Mouse (Mus musculus) CH12.LX (cell line): ENCODE results near the gene Nr2c2ap. TPM values are rescaled to one million over a fixed set of nuclear protein-coding genes. Genes with fewer than 3 reads are reported as not detected.

Experiments
- DNase-seq: peaks from one replicate; pipeline ENCODE4 v3.0.0-alpha.2; 2013; ENCODE audit errors: extremely low read depth
- H3K27ac ChIP-seq: 2 replicates; pipeline ENCODE4 v1.5.1; 2012; ENCODE audit warnings: low read depth, mild to moderate bottlenecking, control low read depth, moderate library complexity; ENCODE audit not compliant: insufficient read depth
- H3K27me3 ChIP-seq: replicated peaks from 2 replicates; pipeline ENCODE3; 2012; ENCODE audit warnings: inconsistent platforms
- H3K36me3 ChIP-seq, 2 experiments: replicated peaks in 1 of 2; 2 replicates each; pipeline versions ENCODE3 to v1.6.1; 2012; ENCODE audit warnings: inconsistent platforms in 1 of 2, low read length in 1 of 2, mild to moderate bottlenecking in 1 of 2, mixed read lengths in 1 of 2, moderate library complexity in 1 of 2; ENCODE audit not compliant: control insufficient read depth in 1 of 2, insufficient read depth in 1 of 2
- H3K4me1 ChIP-seq, 2 experiments: 2 replicates each; pipeline ENCODE4 v1.6.1; 2012; ENCODE audit warnings: inconsistent platforms in 1 of 2, moderate library complexity in 1 of 2; ENCODE audit not compliant: insufficient read depth in 2 of 2, control insufficient read depth in 1 of 2
- H3K4me2 ChIP-seq: 2 replicates; pipeline ENCODE4 v1.6.1; 2012; ENCODE audit warnings: low read depth, mild to moderate bottlenecking, control low read depth; ENCODE audit not compliant: poor library complexity, insufficient read depth, severe bottlenecking
- H3K4me3 ChIP-seq, 3 experiments: fragments of 150-350 bp in 1 of 3; sonication (generic) in 1 of 3; replicated peaks in 1 of 3; 2 replicates each; pipeline versions ENCODE3 to v1.5.1; 2011 to 2012; ENCODE audit warnings: low read depth in 2 of 3, low read length in 2 of 3, mild to moderate bottlenecking in 2 of 3, moderate library complexity in 2 of 3, control low read depth in 1 of 3, improper control_type of control experiment in 1 of 3, inconsistent platforms in 1 of 3, mixed read lengths in 1 of 3; ENCODE audit not compliant: poor library complexity in 1 of 3
- H3K79me2 ChIP-seq: replicated peaks from 2 replicates; pipeline ENCODE4 v1.6.1; 2012; ENCODE audit warnings: mild to moderate bottlenecking, moderate library complexity; ENCODE audit not compliant: control insufficient read depth, poor library complexity, insufficient read depth, severe bottlenecking; ENCODE audit errors: extremely low read depth
- H3K9ac ChIP-seq: 2 replicates; pipeline ENCODE4 v1.6.1; 2012; ENCODE audit warnings: low read depth, mild to moderate bottlenecking, control low read depth, moderate library complexity; ENCODE audit not compliant: insufficient read depth
- H3K9me3 ChIP-seq: replicated peaks from 2 replicates; pipeline ENCODE3; 2012; ENCODE audit warnings: low read length, inconsistent platforms, mixed read lengths
- BHLHE40 ChIP-seq: IDR thresholded peaks from 2 replicates; pipeline ENCODE4 v1.6.1; 2011; ENCODE audit warnings: mild to moderate bottlenecking, low read depth, low read length, improper control_type of control experiment
- CHD1 ChIP-seq: IDR thresholded peaks from 2 replicates; pipeline ENCODE4 v1.6.1; 2012; ENCODE audit warnings: low read depth, low read length, improper control_type of control experiment, inconsistent platforms
- CHD2 ChIP-seq: IDR thresholded peaks from 2 replicates; pipeline ENCODE4 v1.6.1; 2011; ENCODE audit warnings: low read length, improper control_type of control experiment
- CTCF ChIP-seq, 2 experiments: IDR thresholded peaks in 1 of 2; conservative IDR thresholded peaks in 1 of 2; 2 replicates each; pipeline ENCODE4 v1.5.1; 2011 to 2012; ENCODE audit warnings: low read depth in 2 of 2, low read length in 2 of 2, improper control_type of control experiment in 1 of 2, inconsistent platforms in 1 of 2, mild to moderate bottlenecking in 1 of 2, moderate library complexity in 1 of 2
- ELF1 ChIP-seq: IDR thresholded peaks from 2 replicates; pipeline ENCODE4 v1.6.1; 2014; ENCODE audit warnings: low read depth, mild to moderate bottlenecking, inconsistent platforms, low read length, improper control_type of control experiment
- EP300 ChIP-seq: IDR thresholded peaks from 2 replicates; pipeline ENCODE4 v1.6.1; 2011; ENCODE audit warnings: low read length, improper control_type of control experiment
- ETS1 ChIP-seq: conservative IDR thresholded peaks from 2 replicates; pipeline ENCODE4 v1.6.1; 2012; ENCODE audit warnings: low read depth, mild to moderate bottlenecking, inconsistent platforms, low read length, improper control_type of control experiment, moderate library complexity
- GABPA ChIP-seq: IDR thresholded peaks from 2 replicates; pipeline ENCODE4 v1.6.1; 2012; ENCODE audit warnings: low read depth, low read length, improper control_type of control experiment, inconsistent platforms; ENCODE audit not compliant: insufficient replicate concordance
- HCFC1 ChIP-seq: IDR thresholded peaks from 2 replicates; pipeline ENCODE4 v1.6.1; 2012; ENCODE audit warnings: low read depth, mild to moderate bottlenecking, inconsistent platforms, low read length, improper control_type of control experiment
- IRF4 ChIP-seq: IDR thresholded peaks from 2 replicates; pipeline ENCODE4 v1.6.1; 2014; ENCODE audit warnings: low read depth, mild to moderate bottlenecking, inconsistent platforms, low read length, improper control_type of control experiment
- JUN ChIP-seq: IDR thresholded peaks from 2 replicates; pipeline ENCODE4 v1.6.1; 2011; ENCODE audit warnings: low read depth, mild to moderate bottlenecking, low read length, improper control_type of control experiment, moderate library complexity; ENCODE audit not compliant: insufficient read depth
- JUND ChIP-seq: conservative IDR thresholded peaks from 2 replicates; pipeline ENCODE4 v1.6.1; 2011; ENCODE audit warnings: low read depth, low read length, improper control_type of control experiment
- MAX ChIP-seq: IDR thresholded peaks from 2 replicates; pipeline ENCODE4 v1.6.1; 2011; ENCODE audit warnings: low read length, improper control_type of control experiment
- MAZ ChIP-seq: IDR thresholded peaks from 2 replicates; pipeline ENCODE4 v1.6.1; 2012; ENCODE audit warnings: low read depth, mild to moderate bottlenecking, inconsistent platforms, low read length, improper control_type of control experiment, moderate library complexity
- MXI1 ChIP-seq: IDR thresholded peaks from 2 replicates; pipeline ENCODE4 v1.6.1; 2011; ENCODE audit warnings: mild to moderate bottlenecking, low read depth, low read length, improper control_type of control experiment
- MYC ChIP-seq: IDR thresholded peaks from 2 replicates; pipeline ENCODE4 v1.6.1; 2011; ENCODE audit warnings: low read depth, mild to moderate bottlenecking, improper control_type of control experiment, low read length
- NRF1 ChIP-seq: IDR thresholded peaks from 2 replicates; pipeline ENCODE4 v1.6.1; 2014; ENCODE audit warnings: low read depth, mild to moderate bottlenecking, inconsistent platforms, low read length, improper control_type of control experiment, moderate library complexity
- PAX5 ChIP-seq: IDR thresholded peaks from 2 replicates; pipeline ENCODE4 v1.6.1; 2012; ENCODE audit warnings: low read length, inconsistent platforms, mixed read lengths
- POLR2A ChIP-seq: IDR thresholded peaks from 2 replicates; pipeline ENCODE4 v1.6.1; 2011; ENCODE audit warnings: low read depth, mild to moderate bottlenecking, improper control_type of control experiment, low read length
- POLR2AphosphoS2 ChIP-seq: IDR thresholded peaks from 2 replicates; pipeline ENCODE4 v1.6.1; 2011; ENCODE audit warnings: low read depth, low read length, improper control_type of control experiment
- RAD21 ChIP-seq: IDR thresholded peaks from 2 replicates; pipeline ENCODE4 v1.6.1; 2011; ENCODE audit warnings: low read depth, mild to moderate bottlenecking, low read length, improper control_type of control experiment, moderate library complexity
- SIN3A ChIP-seq: IDR thresholded peaks from 2 replicates; pipeline ENCODE4 v1.6.1; 2012; ENCODE audit warnings: low read length, improper control_type of control experiment, inconsistent platforms
- SMC3 ChIP-seq: IDR thresholded peaks from 2 replicates; pipeline ENCODE4 v1.6.1; 2011; ENCODE audit warnings: low read depth, low read length, improper control_type of control experiment
- TCF12 ChIP-seq: IDR thresholded peaks from 2 replicates; pipeline ENCODE4 v1.6.1; 2014; ENCODE audit warnings: low read depth, mild to moderate bottlenecking, inconsistent platforms, low read length, improper control_type of control experiment
- UBTF ChIP-seq: IDR thresholded peaks from 2 replicates; pipeline ENCODE4 v1.6.1; 2012; ENCODE audit warnings: low read depth, mild to moderate bottlenecking, inconsistent platforms, low read length, improper control_type of control experiment, moderate library complexity
- USF1 ChIP-seq: IDR thresholded peaks from 2 replicates; pipeline ENCODE4 v1.6.1; 2014; ENCODE audit warnings: low read depth, mild to moderate bottlenecking, inconsistent platforms, low read length, improper control_type of control experiment
- USF2 ChIP-seq: conservative IDR thresholded peaks from 2 replicates; pipeline ENCODE4 v1.6.1; 2011; ENCODE audit warnings: low read depth, low read length, improper control_type of control experiment
- ZC3H11A ChIP-seq: IDR thresholded peaks from 2 replicates; pipeline ENCODE4 v1.6.1; 2012; ENCODE audit warnings: low read depth, mild to moderate bottlenecking, inconsistent platforms, low read length, improper control_type of control experiment
- ZKSCAN1 ChIP-seq: IDR thresholded peaks from 2 replicates; pipeline ENCODE4 v1.6.1; 2012; ENCODE audit warnings: low read depth, inconsistent platforms, low read length, improper control_type of control experiment, borderline replicate concordance
- ZMIZ1 ChIP-seq: IDR thresholded peaks from 2 replicates; pipeline ENCODE4 v1.6.1; 2012; ENCODE audit warnings: low read depth, mild to moderate bottlenecking, inconsistent platforms, low read length, improper control_type of control experiment
- ZNF384 ChIP-seq: IDR thresholded peaks from 2 replicates; pipeline ENCODE4 v1.6.1; 2012; ENCODE audit warnings: low read depth, low read length, improper control_type of control experiment, inconsistent platforms
- dilution Hi-C: fragments of 300-500 bp; cut with MboI; formaldehyde crosslinking; loops from 2 replicates; pipeline ENCODE4 v1.14.3; 2020; ENCODE audit warnings: low sequenced_read_pairs; ENCODE audit not compliant: extremely low pct_unique_long_range_greater_than_20kb, extremely low pct_ligation_motif_present
- in situ Hi-C: fragments of 300-500 bp; cut with MboI; formaldehyde crosslinking; loops from 3 replicates; pipeline ENCODE4 v1.14.3; 2019; ENCODE audit warnings: low sequenced_read_pairs, low pct_ligation_motif_present, low pct_unique_long_range_greater_than_20kb, mixed read lengths
- polyA plus RNA-seq: library from polyadenylated mRNA; unstranded; fragments of >175 nt; gene quantifications from 2 replicates; pipeline ENCODE4 v1.2.1, GENCODE M21; 2012; ENCODE audit warnings: low read depth; ENCODE audit not compliant: insufficient read length
- total RNA-seq, 2 experiments: library from RNA; depleted of rRNA; stranded (reverse); fragments of 300-350 nt in 1 of 2; fragments of >200 nt in 1 of 2; gene quantifications; 2 replicates each; pipeline ENCODE4 v1.2.3; 2012 to 2014

Nr2c2ap gene
- total and polyA plus RNA-seq, 3 experiments, result 16.4 to 61.3 (median 22.7) TPM

DNA sequence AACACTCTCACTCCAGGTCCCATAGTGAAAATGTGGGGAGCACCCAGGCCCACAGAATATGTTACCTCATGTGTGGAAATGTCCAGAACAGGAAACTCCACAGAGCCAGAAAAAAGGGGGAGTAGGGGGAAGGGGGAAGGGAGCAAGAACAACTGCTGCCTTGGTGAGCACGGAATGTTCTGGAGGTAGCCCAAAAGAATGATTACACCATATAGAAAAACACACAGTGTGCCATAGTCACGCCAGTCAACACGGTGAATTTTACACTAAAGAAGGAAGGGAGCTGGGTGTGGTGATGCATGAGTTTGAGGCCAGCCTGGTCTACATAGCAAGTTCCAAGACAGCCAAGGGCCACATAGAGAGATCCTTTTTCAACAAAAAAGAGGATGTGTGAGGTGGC lies 32.2 kb downstream of the Nr2c2ap start:
- in situ Hi-C loops (no loop called here), dilution Hi-C loops (no loop called here)
- Histone ChIP-seq H3K4me2 (no peak overlapping the region), H3K79me2 (peaks cover 42% of the 10 kb centered on the region), H3K4me3 (no peak overlapping the region), H3K9ac (no peak overlapping the region), H3K9me3 (no peaks in the 10 kb centered on the region), H3K27ac (peak overlapping the region; percentile 19; the same call in 1 of the 2 replicates), H3K4me1 (peaks cover 49 to 95% of the 10 kb centered on the region in 2 experiments), H3K36me3 (peaks cover 64 to 77% of the 10 kb centered on the region in 2 experiments), H3K27me3 (no peaks in the 10 kb centered on the region)
- TF ChIP-seq MYC (no peak), JUN (no peak), EP300 (no peak), ZC3H11A (no peak), POLR2AphosphoS2 (no peak), USF1 (no peak), MAZ (no peak), ELF1 (no peak), USF2 (no peak), IRF4 (no peak), JUND (no peak), UBTF (no peak), TCF12 (no peak), ZKSCAN1 (no peak), PAX5 (no peak), ZNF384 (no peak), CHD2 (no peak), POLR2A (no peak)
- DNase-seq, result no peak

DNA sequence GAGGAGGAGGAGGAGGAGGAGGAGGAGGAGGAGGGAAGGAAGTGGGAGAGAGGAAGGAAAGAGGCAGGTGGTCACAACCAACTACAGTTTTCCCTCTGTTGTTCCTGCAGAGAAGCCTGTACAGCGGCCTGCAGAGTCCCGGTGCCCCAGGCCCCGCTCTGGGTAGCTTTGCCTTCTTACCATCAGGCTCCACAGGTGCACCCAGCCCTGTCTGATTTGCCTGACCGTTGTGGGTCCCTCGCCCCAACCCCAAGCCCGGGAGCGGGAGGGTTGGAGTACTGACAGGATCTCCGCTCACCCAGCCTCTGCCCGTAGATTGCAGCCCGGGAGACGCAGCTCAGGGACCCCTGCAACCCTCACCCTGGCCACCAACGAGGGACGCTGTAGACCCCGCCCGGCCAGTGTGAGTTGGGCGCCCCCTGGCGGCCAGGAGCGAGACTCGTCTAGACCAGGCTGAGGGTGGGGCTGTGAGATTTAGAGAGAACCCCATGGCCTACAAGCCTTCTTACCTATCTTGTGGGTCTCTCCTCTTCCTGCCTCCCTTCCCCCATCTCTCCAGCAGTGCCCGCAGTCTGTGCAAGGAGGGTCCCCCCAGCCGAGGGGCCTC lies 35.5 kb downstream of the Nr2c2ap start:
- no peak overlapping the region for H3K9ac ChIP-seq
- H3K36me3 ChIP-seq, result peaks cover 60 to 77% of the 10 kb centered on the region in 2 experiments
- dilution Hi-C loops, result no loop called here
- no peak overlapping the region for H3K4me2 ChIP-seq
- H3K27ac ChIP-seq, result no peak overlapping the region
- H3K9me3 ChIP-seq, result no peaks in the 10 kb centered on the region
- no peak overlapping the region for H3K4me3 ChIP-seq
- peaks cover 27% of the 10 kb centered on the region for H3K79me2 ChIP-seq
- H3K4me1 ChIP-seq, result peaks cover 41 to 99% of the 10 kb centered on the region in 2 experiments
- no peak for DNase-seq
- in situ Hi-C loops, result loop anchor here (5.0 kb wide), 1 partner anchor 34 kb away; the partner anchor contains the start of gene Nr2c2ap
- H3K27me3 ChIP-seq, result no peaks in the 10 kb centered on the region
- TF ChIP-seq EP300 (no peak), IRF4 (peak; percentile 26; the same call in 1 of the 2 replicates), MXI1 (no peak), RAD21 (peak; percentile 81), ZC3H11A (0 out of 2 replicates have a peak, but pooled peaks have one; percentile 28), USF2 (no peak), GABPA (no peak), BHLHE40 (no peak), HCFC1 (no peak), USF1 (no peak), NRF1 (peak; percentile 17; the same call in 1 of the 2 replicates), ELF1 (no peak), CHD2 (no peak), ZMIZ1 (no peak), JUND (no peak), ETS1 (no peak), MAX (no peak), CHD1 (no peak), SIN3A (no peak), SMC3 (peak; percentile 92), ZNF384 (no peak), MAZ (0 out of 2 replicates have a peak, but pooled peaks have one; percentile 75), POLR2A (no peak), POLR2AphosphoS2 (no peak), CTCF (conservative IDR thresholded peaks at IDR 0.05 in 1 of 2, IDR thresholded peaks at IDR 0.05 in 1 of 2; ENCODE audit: low read depth in 2 of 2, low read length in 2 of 2) (peak; percentile 58 to 93; a peak in 3 of 4 replicates)
